Mouse (Mus musculus) ES-Bruce4 (cell line): ENCODE measurements at regions not wholly inside any gene's neighbourhood (a gene's known extent, or its start where the extent isn't known, plus 50 kb on each side); places are given as distances from the start of the nearest gene placed in this dataset.
"Not testable (repeated sequence)": the region's sequence is repeated elsewhere in the genome, so short reads cannot be mapped to it uniquely, and the experiment has no call there.

Experiments used
- H3K27ac ChIP-seq: 2 replicates; pipeline ENCODE4 v1.5.1; 2012; ENCODE audit warnings: low read length, inconsistent platforms; ENCODE audit not compliant: insufficient read depth
- H3K27me3 ChIP-seq: 2 replicates; pipeline ENCODE4 v1.6.1; 2012; ENCODE audit warnings: mild to moderate bottlenecking, low read length, inconsistent platforms; ENCODE audit not compliant: control insufficient read depth, poor library complexity, insufficient read depth, severe bottlenecking
- H3K36me3 ChIP-seq: 2 replicates; pipeline ENCODE4 v1.6.1; 2012; ENCODE audit warnings: inconsistent platforms, mild to moderate bottlenecking, low read length, moderate library complexity; ENCODE audit not compliant: control insufficient read depth, poor library complexity, insufficient read depth, severe bottlenecking
- H3K4me1 ChIP-seq: one replicate; pipeline ENCODE4 v1.8.1; 2011; ENCODE audit warnings: low read length; ENCODE audit not compliant: control insufficient read depth, insufficient read depth
- H3K4me3 ChIP-seq: 2 replicates; pipeline ENCODE4 v1.5.1; 2011; ENCODE audit warnings: low read depth, mild to moderate bottlenecking, low read length
- H3K9ac ChIP-seq: 2 replicates; pipeline ENCODE4 v1.6.1; 2012; ENCODE audit warnings: low read depth, mild to moderate bottlenecking, inconsistent platforms; ENCODE audit not compliant: poor library complexity, severe bottlenecking
- H3K9me3 ChIP-seq: replicated peaks from 2 replicates; pipeline ENCODE4 v1.6.1; 2012; ENCODE audit warnings: mild to moderate bottlenecking, low read length, inconsistent platforms; ENCODE audit not compliant: control insufficient read depth, poor library complexity, insufficient read depth, severe bottlenecking

DNA sequence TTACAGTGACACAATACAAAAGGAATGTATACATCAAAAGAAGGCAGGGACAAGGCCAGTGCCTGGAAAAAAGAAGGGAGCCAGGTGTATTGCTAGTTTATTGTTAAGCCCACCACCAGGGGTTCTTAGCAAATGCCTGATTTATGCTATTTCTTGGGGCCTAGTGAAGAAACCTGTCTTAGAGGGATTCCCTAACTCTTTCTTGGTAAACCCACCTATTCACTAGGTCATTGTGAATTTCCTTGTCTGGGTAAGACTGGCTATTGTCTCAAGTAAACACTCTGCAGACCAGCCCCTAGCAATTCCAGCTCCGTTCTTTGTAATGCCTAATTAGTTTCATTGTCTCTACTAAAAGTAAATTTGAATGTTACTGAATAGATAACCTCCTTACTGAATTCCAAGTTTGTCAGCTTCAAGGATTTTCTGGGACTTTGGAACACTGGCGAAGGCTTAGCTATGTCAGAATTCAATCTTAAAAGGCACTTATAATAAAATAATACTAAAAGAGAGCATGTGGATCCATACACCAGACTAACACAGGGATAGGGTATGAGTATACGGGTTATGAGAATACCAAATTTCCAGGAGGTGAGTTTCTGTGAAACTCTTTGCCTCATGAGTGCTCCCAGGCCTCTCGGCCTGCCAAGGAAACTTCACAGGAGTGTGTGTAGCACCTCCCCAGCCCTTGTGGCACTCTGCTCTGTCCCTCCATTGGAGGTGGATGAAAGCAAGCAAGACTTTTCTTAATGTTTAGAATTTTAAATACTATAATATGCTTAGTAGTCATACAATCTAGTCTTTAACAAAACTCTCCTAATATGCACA, 925.9 kb upstream of the G6pd2 start:
- H3K27ac ChIP-seq, result peak overlapping the region; percentile 100
- not testable (repeated sequence) for H3K4me3 ChIP-seq, H3K9ac ChIP-seq, H3K9me3 ChIP-seq, H3K27me3 ChIP-seq, H3K4me1 ChIP-seq, H3K36me3 ChIP-seq
